Mouse (Mus musculus) left cerebral cortex, adult 11 months (tissue): ENCODE measurements at regions not wholly inside any gene's neighbourhood (a gene's known extent, or its start where the extent isn't known, plus 50 kb on each side); places are given as distances from the start of the nearest gene placed in this dataset.

Source experiments
- DNase-seq: peaks from one replicate; pipeline ENCODE4 v3.0.0; 2022; ENCODE audit warnings: low spot score

DNA sequence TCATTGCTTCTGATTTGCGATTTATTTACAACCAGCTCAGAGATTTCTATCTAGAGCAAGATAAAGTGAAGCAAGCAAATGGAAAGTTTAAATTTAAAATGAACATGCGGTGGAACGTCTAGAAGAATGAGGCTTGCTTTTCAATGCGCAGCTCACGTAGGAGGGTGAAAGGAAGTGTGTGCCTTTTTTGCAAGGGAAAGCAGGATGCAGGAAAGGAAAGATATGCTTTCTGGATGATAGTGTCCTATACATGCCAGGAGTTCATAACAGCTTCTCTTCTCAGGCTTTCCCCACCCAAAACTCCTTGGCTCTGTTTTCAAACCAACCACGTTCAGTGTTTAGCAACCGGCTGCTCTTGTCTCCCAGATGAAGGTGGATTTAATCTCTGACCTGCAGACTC, 132.9 kb upstream of the Nlgn1 start:
- peak; percentile 7 for DNase-seq

DNA sequence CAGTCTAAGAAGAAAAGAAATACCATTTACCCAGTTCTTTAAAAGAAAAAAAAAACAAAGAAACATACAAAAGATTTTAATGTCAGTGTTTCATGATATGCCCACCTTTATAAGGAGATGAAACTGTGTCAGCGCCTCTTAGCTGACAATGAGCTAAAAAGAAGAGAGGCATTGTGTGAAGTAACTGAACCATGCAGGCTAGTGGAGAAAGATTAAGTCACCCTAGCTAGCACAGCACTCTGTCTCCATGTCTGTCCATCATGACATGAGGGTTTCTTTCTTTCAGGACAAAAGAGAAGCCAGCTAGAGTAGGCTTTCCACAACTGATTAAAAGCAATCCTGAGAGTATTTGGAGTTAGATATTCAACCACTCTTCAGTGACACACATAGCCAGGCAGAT, 122.7 kb upstream of the Nlgn1 start:
- no peak for DNase-seq

DNA sequence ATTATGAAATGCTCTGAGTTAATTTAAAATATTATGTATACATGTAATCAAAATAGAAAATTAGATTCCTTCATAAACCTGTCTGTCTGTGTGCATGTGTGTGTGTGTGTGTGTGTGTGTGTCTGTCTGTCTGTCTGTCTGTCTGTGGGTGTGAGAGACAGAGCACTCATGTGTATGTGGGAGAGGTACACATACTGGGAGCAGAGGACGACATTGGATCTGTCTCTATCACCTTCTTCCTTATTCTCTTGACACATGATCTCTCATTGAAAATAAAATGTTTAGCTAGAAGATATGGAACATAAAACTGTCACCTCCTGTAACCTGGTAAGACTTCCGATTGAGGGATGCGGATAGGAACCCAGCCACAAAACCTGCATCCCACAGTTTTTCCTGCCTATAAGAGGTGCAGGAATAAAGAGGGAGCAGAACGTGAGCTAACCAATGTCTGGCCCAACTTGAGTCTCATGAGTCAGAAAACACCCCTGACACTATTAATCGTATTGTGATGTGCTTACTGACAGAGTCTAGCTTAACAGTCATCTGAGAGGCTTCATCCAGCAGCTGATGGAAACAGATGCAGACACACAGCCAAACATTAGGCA, 105.6 kb upstream of the Nlgn1 start:
- no peak for DNase-seq
